Mouse (Mus musculus) forebrain, postnatal 0 days (tissue): ENCODE data around the gene Prx. TPM values are rescaled to one million over a fixed set of nuclear protein-coding genes. Genes with fewer than 3 reads are reported as not detected.

Source experiments
- ATAC-seq: fragments of 200-750 bp; cut with Nextera tagmentation; 2 replicates; pipeline ENCODE4 v1.8.0; 2017; ENCODE audit warnings: mild to moderate bottlenecking, moderate library complexity
- DNase-seq: peaks from one replicate; pipeline ENCODE4 v3.0.0-alpha.2; 2015
- H3K27ac ChIP-seq: fragments of 300-500 bp; sonication (generic); 2 replicates; pipeline ENCODE4 v1.5.1; 2014; ENCODE audit warnings: low read depth, mild to moderate bottlenecking, antibody characterized with exemption, low read length, moderate library complexity, mixed read lengths
- H3K27me3 ChIP-seq: fragments of 300-500 bp; sonication (generic); 2 replicates; pipeline ENCODE4 v1.6.1; 2014; ENCODE audit warnings: mild to moderate bottlenecking, low read length, mixed read lengths; ENCODE audit not compliant: insufficient read depth
- H3K36me3 ChIP-seq: fragments of 300-500 bp; sonication (generic); 2 replicates; pipeline ENCODE4 v1.6.1; 2014; ENCODE audit warnings: mild to moderate bottlenecking, moderate library complexity; ENCODE audit not compliant: insufficient read depth
- H3K4me1 ChIP-seq: fragments of 300-500 bp; sonication (generic); 2 replicates; pipeline ENCODE4 v1.6.1; 2014; ENCODE audit warnings: antibody characterized with exemption; ENCODE audit not compliant: insufficient read depth
- H3K4me2 ChIP-seq: fragments of 300-500 bp; sonication (generic); 2 replicates; pipeline ENCODE4 v1.6.1; 2014; ENCODE audit warnings: low read depth, mild to moderate bottlenecking, moderate library complexity
- H3K4me3 ChIP-seq: fragments of 300-500 bp; sonication (generic); 2 replicates; pipeline ENCODE4 v1.5.1; 2014; ENCODE audit warnings: low read depth, low read length, mixed read lengths
- H3K9ac ChIP-seq: fragments of 300-500 bp; sonication (generic); 2 replicates; pipeline ENCODE4 v1.6.1; 2014; ENCODE audit warnings: mild to moderate bottlenecking
- H3K9me3 ChIP-seq: fragments of 300-500 bp; sonication (generic); 2 replicates; pipeline ENCODE4 v1.6.1; 2016; ENCODE audit warnings: low read length
- CTCF ChIP-seq: sonication (generic); IDR thresholded peaks from 2 replicates; pipeline ENCODE4 v1.5.1; 2016; ENCODE audit warnings: antibody characterized with exemption, control low read depth, low read depth
- WGBS: fragments of 180-500 bp; shearing (Covaris S2); extraction: QIAGEN DNeasy Blood & Tissue Kit; methylation state at CpG from one replicate; pipeline ENCODE4 v1.1.7; 2014; 5-methylcytosine and 5-hydroxymethylcytosine counted together
- polyA plus RNA-seq: library from polyadenylated mRNA; unstranded; fragments of >200 nt; fragmentation: Nextera tagmentation; extraction: Ambion mirVana; gene quantifications from 2 replicates; pipeline ENCODE4 v1.2.1, GENCODE M21; 2015
- total RNA-seq: library from RNA; depleted of rRNA; stranded (reverse); fragments of >200 nt; gene quantifications from 2 replicates; pipeline ENCODE4 v1.2.3, GENCODE M21; 2014

The Prx gene
- total and polyA plus RNA-seq, 2 experiments from 2014 or later: 1.4 to 2.4 TPM

DNA sequence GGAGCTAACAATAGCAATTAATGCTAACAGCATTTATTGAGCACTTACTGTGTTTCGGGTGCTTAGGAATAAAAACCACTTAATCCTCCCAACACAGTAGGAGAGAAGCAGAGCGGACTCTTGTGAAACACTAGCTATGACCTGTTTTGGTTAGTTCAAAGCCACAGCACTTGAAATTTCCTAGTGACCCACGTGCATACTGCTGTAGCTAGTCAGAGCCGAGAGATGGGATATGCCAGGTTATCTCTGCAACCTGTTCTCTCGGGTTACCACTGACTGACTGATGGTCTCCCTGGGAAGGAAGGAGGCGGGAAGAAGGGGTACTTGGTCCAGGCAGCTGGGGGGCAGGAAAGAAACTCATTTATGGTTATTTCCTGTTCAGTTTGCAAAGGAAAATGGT is 38.6 kb upstream of the Prx start:
- 88% methylated on average over 6 of the region's 6 CpGs for WGBS
- H3K36me3 ChIP-seq: no peaks in the 10 kb centered on the region
- TF ChIP-seq CTCF: no peak
- H3K4me3 ChIP-seq: no peak overlapping the region
- H3K9ac ChIP-seq: no peak overlapping the region
- H3K4me1 ChIP-seq: no peaks in the 10 kb centered on the region
- H3K4me2 ChIP-seq: no peak overlapping the region
- no peak for DNase-seq
- no peaks in the 10 kb centered on the region for H3K27me3 ChIP-seq
- no peak for ATAC-seq
- no peak overlapping the region for H3K27ac ChIP-seq
- no peaks in the 10 kb centered on the region for H3K9me3 ChIP-seq

DNA sequence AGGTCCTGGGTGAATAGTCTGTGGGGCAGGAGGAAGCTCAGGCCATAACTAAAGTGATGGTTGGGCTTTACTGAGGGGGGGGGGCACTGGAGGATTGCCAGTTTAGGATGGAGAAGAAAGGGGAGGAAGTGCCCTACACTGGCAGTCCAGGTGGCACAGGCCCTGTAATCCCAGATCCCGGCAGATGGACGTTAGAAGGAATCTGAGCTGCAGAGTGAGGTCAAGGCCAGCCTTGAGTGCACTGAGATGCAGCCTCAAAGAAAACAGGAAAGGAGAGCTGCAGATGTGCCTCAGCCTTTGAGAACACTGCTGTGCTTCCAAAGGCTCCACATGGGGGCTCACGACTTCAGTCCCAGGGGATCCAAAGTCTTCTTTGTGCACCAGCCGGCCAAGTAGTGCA is 31.5 kb upstream of the Prx start:
- Histone ChIP-seq H3K4me3 (no peak overlapping the region), H3K27ac (no peak overlapping the region), H3K9ac (no peak overlapping the region), H3K9me3 (no peaks in the 10 kb centered on the region), H3K4me2 (no peak overlapping the region), H3K27me3 (no peaks in the 10 kb centered on the region), H3K4me1 (0 out of 2 replicates have a peak, but pooled peaks cover 3% of the 10 kb centered on the region), H3K36me3 (no peaks in the 10 kb centered on the region)
- no peak for ATAC-seq
- no peak for TF ChIP-seq CTCF
- WGBS: 30% methylated on average over 4 of the region's 4 CpGs
- no peak for DNase-seq

DNA sequence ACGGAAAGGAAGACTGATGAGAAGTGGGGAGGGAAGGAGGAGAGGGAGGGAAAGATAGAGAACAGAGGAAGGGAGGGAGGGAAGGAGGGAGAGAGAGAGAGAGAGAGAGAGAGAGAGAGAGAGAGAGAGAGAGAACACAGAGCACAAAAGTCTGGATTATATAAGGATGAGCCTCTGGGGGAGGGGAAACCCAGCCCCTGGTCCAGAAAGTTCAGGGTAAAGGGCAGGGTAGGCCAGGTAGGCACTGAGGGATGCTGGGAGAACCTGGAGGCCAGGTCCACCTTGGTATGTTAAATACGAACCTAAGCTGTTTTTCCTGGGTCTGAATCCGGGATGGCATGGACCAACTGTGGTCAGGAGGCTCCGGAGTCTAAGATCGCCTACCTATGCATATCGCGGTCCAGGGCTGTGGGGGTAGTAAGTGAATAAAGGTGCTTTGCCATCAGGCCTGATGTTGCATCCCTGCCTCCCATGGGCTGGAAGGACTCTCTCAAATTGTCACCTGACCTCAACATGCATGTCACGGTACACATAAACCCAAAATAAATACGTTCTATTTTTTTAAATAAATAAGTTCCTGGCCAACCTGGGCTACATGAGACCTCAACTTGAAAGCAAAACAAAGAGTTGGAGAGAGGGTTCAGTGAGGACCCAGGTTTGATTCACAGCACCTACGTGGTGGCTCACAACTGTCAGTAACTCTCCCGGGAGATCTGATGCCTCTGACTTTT is 27.6 kb upstream of the Prx start:
- Histone ChIP-seq H3K4me3 (no peak overlapping the region), H3K36me3 (peaks cover under 1% of the 10 kb centered on the region; the same call in 1 of the 2 replicates), H3K27ac (no peak overlapping the region), H3K4me2 (no peak overlapping the region), H3K4me1 (0 out of 2 replicates have a peak, but pooled peaks cover 6% of the 10 kb centered on the region), H3K9me3 (no peaks in the 10 kb centered on the region), H3K9ac (no peak overlapping the region), H3K27me3 (no peaks in the 10 kb centered on the region)
- WGBS: 91% methylated on average over 11 of the region's 11 CpGs
- DNase-seq (no peak), ATAC-seq (no peak)
- TF ChIP-seq CTCF: no peak

DNA sequence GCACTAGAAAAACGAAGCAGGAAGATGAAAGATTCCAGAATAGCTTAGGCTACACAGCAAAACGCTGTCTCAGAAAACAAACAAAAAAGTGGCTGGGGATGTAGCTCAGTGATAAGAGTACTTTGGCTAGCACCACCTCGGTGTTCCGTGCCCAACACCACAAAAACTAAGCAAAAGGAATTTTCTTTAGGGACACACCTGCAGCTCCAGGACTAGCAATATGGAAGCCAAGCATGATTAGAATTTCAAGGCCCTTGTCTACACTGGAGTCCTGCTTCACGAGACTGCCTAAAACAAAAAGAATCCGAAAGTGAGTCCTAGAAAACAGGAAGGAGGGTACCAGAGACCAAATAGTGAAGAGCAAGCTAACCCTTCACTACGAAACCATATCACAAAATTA is 26.5 kb upstream of the Prx start:
- peak; percentile 8 for DNase-seq
- H3K36me3 ChIP-seq: peaks cover 6% of the 10 kb centered on the region; the same call in 1 of the 2 replicates
- TF ChIP-seq CTCF: no peak
- H3K9me3 ChIP-seq: no peaks in the 10 kb centered on the region
- H3K4me1 ChIP-seq: 0 out of 2 replicates have a peak, but pooled peaks cover 6% of the 10 kb centered on the region
- no peak for ATAC-seq
- peak overlapping the region; percentile 61 for H3K4me3 ChIP-seq
- peak overlapping the region; percentile 67 for H3K27ac ChIP-seq
- H3K4me2 ChIP-seq: peak overlapping the region; percentile 95
- peak overlapping the region; percentile 40; the same call in 1 of the 2 replicates for H3K9ac ChIP-seq
- WGBS: 31% methylated on average over 7 of the region's 7 CpGs
- H3K27me3 ChIP-seq: no peaks in the 10 kb centered on the region

DNA sequence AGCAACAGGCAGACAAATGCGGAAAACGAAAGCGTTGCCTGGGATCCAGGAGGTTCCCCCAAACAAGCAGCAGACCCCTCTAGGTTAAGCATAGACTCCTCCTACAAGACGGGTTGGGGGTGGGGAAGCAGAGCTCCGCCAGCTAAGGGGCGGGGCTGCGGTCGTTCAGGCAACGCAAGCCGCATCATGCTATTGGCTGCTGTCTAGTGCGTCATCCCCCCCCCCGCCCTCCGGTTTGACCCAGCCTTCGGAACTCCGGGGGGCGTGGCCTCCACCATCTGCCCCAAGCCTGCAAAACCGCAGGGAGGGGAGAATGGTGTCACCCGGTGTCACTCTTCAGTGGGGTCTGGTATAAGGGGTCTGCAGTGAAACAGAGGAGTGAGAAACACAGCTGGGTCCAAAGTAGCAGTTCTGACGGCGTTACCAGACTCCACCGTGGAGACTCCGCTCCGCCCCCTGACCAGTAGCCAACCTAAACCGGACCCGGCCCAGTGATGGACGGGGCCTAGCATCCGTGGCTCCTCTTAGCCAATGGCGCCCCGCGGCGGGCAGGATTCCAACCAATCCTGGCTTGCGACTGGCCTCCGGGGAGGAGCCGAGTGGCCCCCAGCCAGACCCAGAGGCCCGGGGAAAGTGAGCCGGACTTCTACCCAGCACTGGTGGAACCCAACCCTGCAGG is 25.8 kb upstream of the Prx start, which contains the start of gene Sertad3:
Sertad3 (plus strand) TSS at position 613 of the 679 bp plus-strand sequence.
- Histone ChIP-seq H3K9me3 (no peaks in the 10 kb centered on the region), H3K9ac (peak within 1 kb of the TSS; percentile 40), H3K4me2 (peak within 1 kb of the TSS; percentile 95), H3K27me3 (no peaks in the 10 kb centered on the region), H3K4me3 (peak within 1 kb of the TSS; percentile 61), H3K36me3 (peaks cover 6% of the 10 kb centered on the region; the same call in 1 of the 2 replicates), H3K4me1 (0 out of 2 replicates have a peak, but pooled peaks cover 6% of the 10 kb centered on the region), H3K27ac (peak within 1 kb of the TSS; percentile 78)
- peak; percentile 85 for ATAC-seq
- 1% methylated on average over 36 of the region's 36 CpGs for WGBS
- DNase-seq: peak; percentile 95
- TF ChIP-seq CTCF: no peak

DNA sequence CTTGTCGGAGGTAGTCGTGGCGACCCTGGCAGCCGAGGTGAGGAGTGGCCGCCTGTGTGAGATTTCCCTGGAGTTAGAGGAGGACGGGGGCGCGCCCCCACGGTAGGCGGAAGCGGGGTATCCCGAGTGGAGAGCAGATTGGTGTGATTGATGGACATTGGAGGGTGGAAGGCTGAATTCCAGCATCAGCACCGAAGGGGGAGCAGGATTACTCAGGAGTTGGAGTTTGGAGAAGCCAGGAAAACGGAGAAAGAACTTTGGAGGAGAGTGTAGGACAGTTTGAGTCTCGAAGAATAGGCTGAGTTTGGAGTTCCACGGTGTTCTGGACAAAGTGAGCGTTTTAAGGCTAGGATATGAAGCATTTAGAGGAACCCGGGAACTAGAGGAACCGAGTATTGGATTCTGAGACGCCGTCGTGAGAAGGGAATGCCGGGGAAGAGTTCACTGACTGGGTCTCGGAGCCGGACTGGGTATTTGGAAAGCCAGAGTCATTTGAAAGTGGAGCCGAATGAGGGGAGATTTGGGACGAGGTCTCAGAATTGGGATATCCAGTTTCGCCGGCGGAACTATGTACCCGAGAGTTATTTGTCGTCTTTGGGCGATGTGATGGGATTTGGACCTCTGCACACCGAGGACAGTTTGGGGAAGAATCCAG is 25.2 kb upstream of the Prx start:
- Histone ChIP-seq H3K4me1 (0 out of 2 replicates have a peak, but pooled peaks cover 6% of the 10 kb centered on the region), H3K36me3 (peaks cover 6% of the 10 kb centered on the region; the same call in 1 of the 2 replicates), H3K4me3 (peak overlapping the region; percentile 61), H3K27me3 (no peaks in the 10 kb centered on the region), H3K4me2 (peak overlapping the region; percentile 95), H3K9ac (peak overlapping the region; percentile 40), H3K9me3 (no peaks in the 10 kb centered on the region), H3K27ac (peak overlapping the region; percentile 78)
- TF ChIP-seq CTCF: no peak
- DNase-seq (no peak), ATAC-seq (no peak)
- under 1% methylated on average over 34 of the region's 34 CpGs for WGBS
